Mouse (Mus musculus) T-helper 1 cell (primary cell): ENCODE measurements around the gene Olfr1442.
"Not testable (repeated sequence)": the region's sequence is repeated elsewhere in the genome, so short reads cannot be mapped to it uniquely, and the experiment has no call there.

ENCODE experiments used
- in situ Hi-C: fragments of 300-600 bp; cut with MboI, MseI; formaldehyde crosslinking; loops from one replicate; pipeline ENCODE4 v1.15.1; 2025; ENCODE audit warnings: high pct_unique_total_duplicates

Olfr1442 gene

DNA sequence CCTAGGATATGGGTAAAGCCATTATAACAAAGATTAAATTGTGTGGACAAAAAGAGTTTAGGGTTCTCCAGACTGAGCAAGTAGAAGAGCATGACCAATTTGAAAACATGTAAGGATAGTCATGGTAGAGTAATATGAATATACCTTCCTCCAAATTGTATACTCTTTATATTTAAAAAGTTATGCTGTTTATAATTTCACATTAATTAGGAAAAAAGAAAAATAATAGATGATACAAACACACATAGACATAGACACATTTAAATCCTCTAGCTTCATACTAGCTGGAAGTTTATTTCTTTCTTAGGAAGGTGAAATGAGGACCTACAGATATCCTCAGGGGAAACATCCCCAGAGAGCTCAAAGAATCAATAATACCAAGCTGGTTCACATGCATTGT lies at the start of gene Olfr1442:
Gene Olfr1442, plus strand, starts transcription at position 301 of the 400 bp plus-strand sequence.
- in situ Hi-C loops, result no loop called here

DNA sequence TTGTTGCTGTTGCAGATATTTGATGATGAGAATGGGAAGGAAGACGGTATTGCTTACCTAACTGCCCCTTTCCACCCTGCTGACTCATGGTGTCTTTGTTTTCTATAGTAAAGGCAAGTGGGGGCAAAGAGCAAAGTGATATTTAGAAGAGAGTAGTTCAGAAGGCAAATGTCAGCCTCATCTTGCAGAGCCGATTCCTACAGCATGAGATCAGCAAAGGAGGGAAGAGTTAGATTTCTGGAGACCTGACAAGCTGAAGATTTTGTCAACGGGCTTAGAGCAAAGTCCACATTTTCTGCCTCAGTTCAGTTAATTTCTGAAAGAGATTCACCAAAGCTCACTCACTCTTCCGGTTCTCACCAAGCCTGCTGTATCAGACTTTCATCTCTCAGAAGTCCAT lies 37.1 kb upstream of the Olfr1442 start, which contains the start of gene Glyat:
Gene Glyat, plus strand, starts transcription at position 133 of the 400 bp plus-strand sequence.
- in situ Hi-C loops, result loop anchor here (25.0 kb wide), 1 partner anchor 729 kb away; the partner anchor contains the start of gene Olfr1467

DNA sequence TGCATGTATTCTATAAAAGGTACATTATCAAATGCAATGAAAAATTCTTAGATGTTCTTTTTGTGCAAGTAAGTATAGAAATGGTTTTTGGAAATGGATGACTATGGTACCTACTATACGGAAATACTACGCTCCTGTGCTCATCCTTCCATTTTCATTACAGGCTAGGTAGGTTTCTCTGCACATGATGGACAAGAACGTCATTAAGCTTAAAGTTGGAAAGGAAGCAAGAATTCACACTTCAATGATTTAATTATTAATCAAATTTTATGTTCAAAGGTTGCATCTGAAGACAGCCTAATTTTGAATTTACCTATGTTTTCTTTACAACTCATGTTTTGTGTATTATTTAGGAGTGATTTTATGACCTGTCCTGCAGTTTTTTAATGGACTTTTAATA lies 36.0 kb upstream of the Olfr1442 start:
- in situ Hi-C loops, result loop anchor here (25.0 kb wide), 1 partner anchor 728 kb away; the partner anchor contains the start of gene Olfr1467

DNA sequence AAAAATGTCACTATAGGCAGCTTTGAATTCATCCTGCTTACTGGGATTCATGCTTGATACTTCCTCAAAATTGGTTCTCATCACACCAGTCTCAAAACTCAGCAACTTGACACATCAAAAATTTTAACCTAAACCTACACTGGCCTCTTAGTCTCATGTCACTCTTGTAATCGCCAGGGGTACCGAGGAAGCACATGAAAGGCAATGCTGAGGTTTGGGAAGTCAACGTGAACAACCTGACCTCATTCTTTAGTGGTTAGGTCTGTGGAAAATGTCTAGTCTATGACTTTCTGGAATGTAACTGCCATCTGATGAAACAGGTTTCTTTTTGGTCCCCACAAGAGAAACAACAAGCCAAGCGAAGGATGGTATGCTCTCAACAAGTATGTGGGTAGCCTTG lies 35.3 kb upstream of the Olfr1442 start:
- in situ Hi-C loops, result loop anchor here (25.0 kb wide), 1 partner anchor 727 kb away; the partner anchor contains the start of gene Olfr1467

DNA sequence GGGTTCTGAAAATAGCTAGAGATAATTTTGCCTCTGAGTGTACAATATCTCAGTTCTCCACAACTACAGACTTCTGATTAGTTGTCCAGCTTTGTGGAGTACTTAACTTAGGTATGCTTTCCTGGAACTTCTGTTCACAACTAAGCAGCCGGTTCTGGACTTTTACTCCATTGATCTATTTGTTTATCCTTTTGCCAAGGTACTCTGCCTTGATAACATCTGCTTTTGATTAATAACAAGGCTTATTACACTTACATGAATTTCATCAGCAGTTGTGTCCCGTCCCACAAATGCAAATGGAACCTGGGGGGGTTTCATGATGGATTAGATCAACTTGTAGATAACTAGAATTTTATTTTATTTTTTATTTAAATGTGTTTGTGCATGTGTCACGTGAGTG lies 33.4 kb upstream of the Olfr1442 start:
- in situ Hi-C loops, result loop anchor here (25.0 kb wide), 1 partner anchor 725 kb away; the partner anchor contains the start of gene Olfr1467

DNA sequence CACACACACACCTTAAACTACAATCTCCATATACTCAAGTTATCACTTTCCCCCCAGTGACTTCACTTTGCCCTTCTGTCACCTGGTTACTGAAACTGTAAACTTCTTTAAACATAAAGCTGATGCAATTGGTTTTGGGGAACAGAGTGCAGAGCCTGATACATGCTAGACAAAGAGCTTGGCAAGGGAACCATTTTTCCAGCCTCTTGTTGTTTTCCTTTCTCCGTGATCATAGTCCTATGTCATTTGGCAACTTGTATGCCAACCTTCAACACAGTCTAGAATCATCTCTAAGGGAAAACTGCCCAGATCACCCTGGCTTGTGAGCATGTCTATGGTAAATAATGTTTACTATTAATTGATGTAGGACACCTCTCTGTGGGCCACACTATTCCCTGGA lies 32.2 kb upstream of the Olfr1442 start:
- in situ Hi-C loops, result loop anchor here (25.0 kb wide), 1 partner anchor 724 kb away; the partner anchor contains the start of gene Olfr1467

DNA sequence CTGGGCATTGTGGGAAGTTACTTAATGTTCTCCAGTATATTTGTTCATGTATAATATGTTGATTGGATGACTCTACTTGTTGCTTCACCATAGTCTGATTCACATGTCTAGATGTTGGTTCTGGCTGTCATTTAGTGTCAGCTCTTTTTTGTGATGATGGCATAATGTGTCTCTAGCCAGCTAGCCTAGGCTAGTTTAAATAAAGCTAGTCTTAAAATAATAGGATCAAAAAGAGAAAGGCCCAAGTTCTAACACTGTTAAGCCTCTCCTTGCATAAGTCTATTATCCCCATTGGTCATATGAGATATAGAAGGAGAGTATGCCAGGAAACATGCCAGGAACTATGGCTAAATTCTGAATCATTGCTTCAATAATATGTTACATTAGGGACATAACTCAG lies 20.7 kb upstream of the Olfr1442 start:
- in situ Hi-C loops, result loop anchor here (25.0 kb wide), 1 partner anchor 713 kb away; the partner anchor contains the start of gene Olfr1467

DNA sequence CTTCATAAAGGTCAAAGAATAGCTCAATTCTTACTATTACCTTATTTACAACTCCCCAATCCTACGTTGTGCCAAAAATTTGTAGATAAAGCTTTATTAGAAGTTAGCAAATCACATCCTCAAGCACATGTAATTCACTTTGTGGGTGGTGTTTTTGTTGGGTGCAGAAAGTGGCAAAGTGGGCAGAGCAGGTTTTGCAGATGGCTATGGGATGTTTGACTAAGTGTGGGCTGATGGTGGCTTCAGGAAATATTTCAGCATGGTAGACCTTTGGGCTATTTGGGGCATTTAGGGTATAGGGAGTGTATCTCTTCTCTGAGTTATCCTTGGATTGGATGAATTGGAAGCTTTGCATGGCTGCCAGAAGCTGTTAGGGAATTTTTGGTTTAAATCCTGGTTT lies 4.1 kb upstream of the Olfr1442 start:
- in situ Hi-C loops, result no loop called here

DNA sequence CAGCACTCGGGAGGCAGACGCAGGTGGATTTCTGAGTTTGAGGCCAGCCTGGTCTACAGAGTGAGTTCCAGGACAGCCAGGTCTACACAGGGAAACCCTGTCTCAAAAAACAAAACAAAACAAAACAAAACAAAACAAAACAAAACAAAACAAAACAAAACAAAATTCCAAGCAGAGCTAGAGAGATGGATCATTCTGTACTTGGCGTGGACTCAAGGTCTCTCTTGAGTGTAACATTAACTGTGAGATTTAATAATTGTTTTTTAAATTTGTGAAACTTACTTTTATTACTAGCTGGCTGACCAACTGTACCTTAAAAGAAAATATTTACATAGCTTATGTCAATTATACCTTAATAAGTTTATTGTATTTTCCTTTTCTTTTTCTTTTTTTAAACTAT lies 1.6 kb upstream of the Olfr1442 start:
- in situ Hi-C loops, result not testable (repeated sequence)

DNA sequence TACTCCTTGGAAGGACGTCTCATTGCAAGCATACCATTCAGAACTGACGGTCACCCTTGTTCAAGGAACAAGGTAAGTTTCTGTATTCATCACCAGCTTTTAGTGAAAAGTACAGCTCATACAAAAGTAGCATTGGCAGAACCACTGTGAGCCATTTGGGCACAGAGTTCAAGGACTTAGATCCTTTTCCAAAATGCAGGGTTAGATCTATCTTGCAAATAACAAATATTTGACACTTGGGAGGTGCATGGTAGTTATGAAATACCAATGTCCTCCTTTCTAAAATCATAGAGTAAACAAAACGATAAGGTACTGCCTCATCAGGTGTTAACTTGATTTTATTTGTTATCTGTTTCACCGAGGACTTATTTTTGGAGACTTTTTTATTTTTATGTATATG lies 812 bp downstream of the Olfr1442 start:
- in situ Hi-C loops, result no loop called here

DNA sequence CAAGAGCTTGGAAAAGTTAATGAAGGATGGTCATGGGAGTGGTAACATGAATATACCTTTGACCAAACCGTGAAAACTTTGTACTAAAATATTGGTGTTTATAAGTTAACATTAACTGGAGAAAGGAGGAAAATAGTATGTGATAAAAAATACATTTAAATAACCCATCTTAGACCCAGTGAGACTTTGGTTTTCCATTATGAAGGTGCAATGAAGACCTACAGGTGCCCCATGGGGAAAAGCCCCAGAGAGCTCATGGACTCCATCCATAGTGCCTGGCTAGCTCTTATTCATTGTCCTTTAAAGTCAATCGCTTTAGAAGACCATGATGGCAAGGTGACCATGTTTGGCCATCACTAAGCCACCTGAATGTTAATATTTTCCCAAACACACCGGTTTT lies 7.6 kb downstream of the Olfr1442 start, which contains the start of gene Olfr1443:
Gene Olfr1443, plus strand, starts transcription at position 301 of the 400 bp plus-strand sequence.
- in situ Hi-C loops, result loop anchor here (25.0 kb wide), 1 partner anchor 1134 kb away; the partner anchor contains the start of gene Olfr1499

DNA sequence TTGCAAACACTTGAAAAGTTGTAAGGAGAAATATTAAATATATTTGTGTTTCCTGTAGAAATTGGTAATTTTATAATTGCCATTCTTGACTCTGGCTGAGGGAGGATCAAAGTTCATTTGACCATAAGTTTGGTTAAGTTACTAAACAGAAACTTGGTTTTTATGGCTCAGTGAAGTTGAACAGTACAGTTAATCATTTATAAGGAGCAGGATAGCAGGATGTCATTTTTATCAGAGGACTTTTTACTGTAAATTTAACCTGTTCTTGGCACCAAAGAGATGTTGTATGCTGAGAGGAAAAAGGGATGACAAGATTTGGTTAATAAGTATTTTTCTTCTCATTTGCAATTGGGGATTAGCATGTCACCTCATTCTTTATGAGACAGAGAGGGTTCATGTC lies 14.4 kb downstream of the Olfr1442 start:
- in situ Hi-C loops, result loop anchor here (25.0 kb wide), 1 partner anchor 1128 kb away; the partner anchor contains the start of gene Olfr1499

DNA sequence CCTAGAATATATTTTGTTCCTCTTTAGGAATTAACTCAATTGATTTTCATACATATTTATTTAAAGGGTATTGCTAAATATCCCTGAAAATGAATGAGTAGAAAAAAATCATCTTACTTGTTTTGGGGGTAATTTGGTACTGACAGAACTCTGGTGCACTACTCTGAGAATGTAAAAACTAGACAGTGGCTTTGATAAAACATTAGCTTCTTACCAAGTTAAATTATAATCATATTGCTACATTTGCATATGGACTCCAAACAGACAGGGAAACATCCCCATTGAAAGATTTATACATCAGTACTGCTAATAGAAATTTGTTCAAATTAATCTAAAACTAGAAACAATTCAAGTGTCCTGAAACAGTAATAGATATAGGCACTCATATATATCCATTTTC lies 15.0 kb downstream of the Olfr1442 start:
- in situ Hi-C loops, result loop anchor here (25.0 kb wide), 1 partner anchor 1127 kb away; the partner anchor contains the start of gene Olfr1499

DNA sequence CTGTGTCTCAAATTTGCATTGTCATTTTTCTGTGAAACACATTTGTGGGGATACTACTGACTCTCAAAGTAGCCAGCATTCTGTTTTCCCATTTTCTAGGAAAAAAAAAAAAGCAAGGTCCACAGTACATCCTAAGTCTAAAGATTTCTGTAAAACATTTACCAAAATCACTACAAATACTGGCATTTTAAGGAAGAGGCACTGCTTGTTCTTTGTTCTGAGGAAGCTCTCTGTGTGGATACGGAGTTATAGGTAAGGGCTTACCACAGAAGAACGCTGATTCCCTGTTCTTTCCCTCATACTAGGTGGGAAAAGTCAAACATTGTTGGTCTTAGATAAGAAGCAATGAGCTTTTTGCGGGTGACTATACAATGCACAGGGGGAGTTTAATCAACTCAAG lies 25.4 kb downstream of the Olfr1442 start, which contains the start of gene Keg1:
Gene Keg1, plus strand, starts transcription at position 197 of the 400 bp plus-strand sequence.
- in situ Hi-C loops, result loop anchor here (25.0 kb wide), 1 partner anchor 1117 kb away; the partner anchor contains the start of gene Olfr1499

DNA sequence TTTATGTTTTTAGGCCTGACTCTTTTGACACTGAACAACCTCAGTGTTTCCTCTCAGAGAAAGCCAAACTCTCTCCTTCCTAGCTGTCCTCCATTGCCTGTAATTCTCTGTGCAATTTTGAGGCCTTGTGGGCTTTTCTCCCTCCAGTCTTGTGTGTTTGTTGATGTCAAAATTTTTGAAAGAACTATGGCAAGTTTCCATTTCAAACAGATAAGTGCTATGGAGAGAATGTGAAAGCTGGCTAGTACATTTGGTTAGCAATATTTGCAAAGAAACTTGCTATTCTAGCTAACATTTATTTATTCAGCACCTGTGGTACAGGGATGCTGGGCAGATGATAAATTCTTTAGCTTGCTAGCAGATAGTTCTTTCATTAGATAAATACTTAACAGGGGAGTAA lies 26.0 kb downstream of the Olfr1442 start:
- in situ Hi-C loops, result loop anchor here (25.0 kb wide), 1 partner anchor 1116 kb away; the partner anchor contains the start of gene Olfr1499

DNA sequence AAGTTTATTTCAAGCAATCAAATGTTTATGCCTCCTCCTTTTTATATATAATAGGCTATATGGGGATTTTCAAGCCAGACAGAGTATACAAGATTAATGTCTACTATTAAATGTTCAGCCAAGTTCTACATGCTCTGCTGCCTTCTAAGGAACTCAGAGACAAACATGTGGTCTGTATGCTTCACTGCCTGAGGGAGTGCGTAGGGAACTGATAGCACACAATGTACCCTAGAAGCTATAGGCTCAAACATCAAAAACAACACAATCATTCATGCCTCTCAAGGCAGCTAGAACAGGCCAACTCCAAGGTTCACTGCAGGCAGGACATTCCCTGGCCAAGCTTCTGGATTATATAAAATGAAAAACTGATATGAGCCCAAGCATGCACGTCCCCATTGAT lies 38.2 kb downstream of the Olfr1442 start:
- in situ Hi-C loops, result no loop called here

DNA sequence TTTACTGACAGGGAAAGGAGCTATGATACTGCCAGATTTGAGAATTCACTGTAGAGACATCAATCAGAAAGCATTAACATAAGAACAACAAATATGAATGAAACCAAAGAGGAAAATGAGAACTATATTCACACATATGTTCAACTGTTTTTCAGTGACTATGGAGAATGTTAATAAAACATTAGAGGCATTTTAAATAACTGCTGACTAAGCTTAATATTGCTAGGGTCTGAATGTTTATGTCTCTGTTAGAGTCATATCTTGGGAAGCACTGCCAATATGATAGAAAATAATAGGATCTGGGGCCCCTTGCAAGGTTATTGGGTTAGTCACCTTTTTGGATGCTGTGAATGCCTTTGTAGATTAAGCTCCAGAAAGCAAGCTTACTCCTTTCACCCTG lies 38.7 kb downstream of the Olfr1442 start:
- in situ Hi-C loops, result no loop called here

DNA sequence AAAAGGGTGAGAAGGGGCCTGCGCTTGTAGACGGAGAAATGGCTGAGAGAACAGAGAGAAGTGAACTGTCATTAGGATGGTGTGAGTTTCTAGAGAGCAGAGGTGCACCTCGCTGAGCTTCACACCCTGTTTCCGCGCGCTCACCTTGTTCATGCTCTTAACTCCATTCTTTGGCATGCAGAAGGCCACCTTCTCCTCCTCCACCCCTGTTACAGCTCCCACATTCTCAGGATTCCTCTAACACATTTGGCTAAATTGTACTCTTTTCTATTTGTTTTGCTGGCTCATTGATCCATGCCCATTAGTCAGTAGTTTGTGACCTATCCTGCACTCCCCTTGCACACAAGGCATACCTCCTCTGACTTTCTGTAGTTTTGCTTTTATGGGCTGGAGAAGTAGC lies 49.0 kb downstream of the Olfr1442 start:
- in situ Hi-C loops, result no loop called here

DNA sequence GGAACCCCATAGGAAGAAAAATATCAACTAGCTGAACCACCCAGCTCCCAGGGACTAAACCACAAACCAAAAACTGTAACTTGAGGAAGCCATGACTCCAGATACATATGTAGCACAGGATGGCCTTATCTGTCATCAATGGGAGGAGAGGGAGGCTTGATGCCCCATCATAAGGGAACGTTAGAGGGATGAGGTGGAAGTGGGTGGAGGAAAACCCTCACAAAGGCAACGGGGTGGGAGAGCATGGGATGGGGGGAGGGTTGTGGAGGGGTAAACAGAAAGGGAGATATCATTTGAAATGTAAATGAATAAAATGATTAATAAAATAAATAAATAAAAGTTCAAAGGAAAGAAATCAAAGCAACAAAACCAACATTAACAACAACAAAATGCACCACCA lies 50.2 kb downstream of the Olfr1442 start:
- in situ Hi-C loops, result no loop called here

DNA sequence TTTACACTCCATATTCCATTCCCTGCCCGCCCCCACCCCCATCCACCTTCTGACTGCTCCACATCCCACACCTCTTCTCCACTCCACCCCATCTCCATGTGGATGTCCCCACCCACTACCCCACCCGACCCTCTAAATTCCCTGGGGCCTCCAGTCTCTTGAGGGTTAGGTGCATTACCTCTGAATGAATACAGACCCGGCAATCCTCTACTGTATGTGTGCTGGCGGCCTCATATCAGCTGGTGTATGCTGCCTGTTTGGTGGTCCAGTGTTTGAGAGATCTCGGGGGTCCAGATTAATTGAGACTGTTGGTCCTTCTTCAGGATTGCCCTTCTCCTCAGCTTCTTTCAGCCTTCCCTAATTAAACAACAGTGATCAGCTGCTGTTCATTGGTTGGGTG lies 50.7 kb downstream of the Olfr1442 start:
- in situ Hi-C loops, result not testable (repeated sequence)

DNA sequence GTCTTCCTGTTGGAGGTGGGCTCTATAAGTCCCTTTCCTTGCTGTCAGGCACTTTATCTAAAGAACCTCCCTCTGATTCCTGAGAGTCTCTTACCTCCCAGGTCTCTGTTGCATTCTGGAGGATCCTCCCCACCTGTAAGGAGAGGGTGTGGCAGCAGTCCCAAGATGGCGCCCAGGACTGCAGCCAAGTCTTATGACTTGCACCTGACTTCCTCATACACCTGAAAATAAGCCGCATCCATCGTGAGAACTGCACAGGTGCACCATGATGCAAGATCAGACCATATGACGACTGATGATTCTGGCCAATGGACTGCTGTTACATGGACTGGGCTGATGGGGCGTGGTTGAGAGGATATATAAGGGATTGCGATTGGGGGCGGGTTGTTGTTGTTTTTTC lies 51.4 kb downstream of the Olfr1442 start:
- in situ Hi-C loops, result not testable (repeated sequence)

DNA sequence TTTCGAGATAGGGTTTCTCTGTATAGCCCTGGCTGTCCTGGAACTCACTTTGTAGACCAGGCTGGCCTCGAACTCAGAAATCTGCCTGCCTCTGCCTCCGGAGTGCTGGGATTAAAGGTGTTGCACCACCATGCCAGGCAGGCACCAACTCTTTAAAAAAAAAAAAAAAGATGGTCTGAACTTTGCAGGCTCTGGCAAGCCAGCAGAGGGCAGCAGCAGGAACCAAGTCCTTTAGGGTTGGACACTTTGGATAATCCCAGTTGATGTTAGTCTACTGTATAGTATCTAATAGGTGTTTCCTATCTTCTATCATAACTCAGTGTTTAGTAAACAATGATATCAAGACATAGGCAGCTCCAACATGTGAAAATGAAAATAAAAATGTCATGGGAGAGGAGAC lies 52.1 kb downstream of the Olfr1442 start:
- in situ Hi-C loops, result no loop called here

DNA sequence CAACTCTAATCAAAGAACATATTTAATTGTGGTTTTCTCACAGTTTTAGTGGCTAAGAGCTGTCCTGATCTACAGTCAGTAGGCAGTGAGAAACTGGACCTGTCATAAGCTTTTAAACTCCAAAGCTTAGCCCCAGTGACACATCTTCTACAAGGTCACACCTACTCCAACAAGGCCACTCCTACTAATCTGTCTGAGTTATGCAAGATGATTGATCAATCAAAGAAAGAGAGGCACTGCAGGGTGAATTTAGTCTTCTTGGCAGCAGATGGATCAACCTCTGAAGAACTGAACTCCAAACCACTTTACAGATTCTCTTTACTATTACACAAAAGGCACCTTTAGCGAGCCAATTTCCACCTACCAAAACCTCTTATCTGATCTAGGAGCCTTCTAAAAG lies 55.6 kb downstream of the Olfr1442 start:
- in situ Hi-C loops, result no loop called here
